Mouse (Mus musculus): ENCODE data around the gene Tmem160.

DNA sequence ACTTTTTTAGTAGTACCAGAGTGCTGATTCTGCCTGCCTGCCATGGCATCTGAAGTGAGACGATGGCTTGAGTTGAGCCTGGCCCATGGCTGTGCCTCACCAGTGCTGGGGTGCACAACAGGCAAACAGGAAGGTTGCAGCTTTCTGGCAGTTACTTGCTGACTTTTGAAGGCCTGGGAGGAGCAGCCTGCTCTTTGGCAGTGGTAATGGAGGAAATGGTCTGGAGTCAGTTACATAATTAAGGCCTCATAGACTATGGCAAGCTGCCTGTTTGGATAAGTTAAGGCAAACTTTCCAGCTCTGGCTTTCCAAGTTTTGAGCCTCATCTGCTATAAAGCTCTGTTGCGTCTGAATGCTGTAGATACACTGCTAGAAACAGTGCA lies 47.5 kb upstream of the Tmem160 start:
- TF ChIP-seq MYOG (IDR thresholded peaks at IDR 0.05; ENCODE audit: control insufficient read depth in 1 of 3, insufficient read depth in 1 of 3, insufficient read length in 2 of 3, low read depth in 2 of 3) (no peak), MAX (IDR thresholded peaks at IDR 0.05; ENCODE audit: low read depth) (no peak), TCF12 (IDR thresholded peaks at IDR 0.05; ENCODE audit: insufficient read depth, poor library complexity, severe bottlenecking) (no peak), USF1 (IDR thresholded peaks at IDR 0.05; ENCODE audit: low read depth) (no peak), POLR2A (IDR thresholded peaks at IDR 0.05; ENCODE audit: insufficient read length, low read depth) (peak; percentile 25), E2F4 (IDR thresholded peaks at IDR 0.05; ENCODE audit: insufficient read depth) (no peak), MYOD1 (IDR thresholded peaks at IDR 0.05; ENCODE audit: control insufficient read depth in 1 of 3, insufficient read length in 2 of 3, low read depth in 2 of 3) (no peak)
